Mouse (Mus musculus) A20 (cell line): ENCODE results near the gene Nmur1.

Experiments
- DNase-seq: peaks from one replicate; pipeline ENCODE4 v3.0.0-alpha.2; 2011; ENCODE audit warnings: low read depth, low spot score

The Nmur1 gene

DNA sequence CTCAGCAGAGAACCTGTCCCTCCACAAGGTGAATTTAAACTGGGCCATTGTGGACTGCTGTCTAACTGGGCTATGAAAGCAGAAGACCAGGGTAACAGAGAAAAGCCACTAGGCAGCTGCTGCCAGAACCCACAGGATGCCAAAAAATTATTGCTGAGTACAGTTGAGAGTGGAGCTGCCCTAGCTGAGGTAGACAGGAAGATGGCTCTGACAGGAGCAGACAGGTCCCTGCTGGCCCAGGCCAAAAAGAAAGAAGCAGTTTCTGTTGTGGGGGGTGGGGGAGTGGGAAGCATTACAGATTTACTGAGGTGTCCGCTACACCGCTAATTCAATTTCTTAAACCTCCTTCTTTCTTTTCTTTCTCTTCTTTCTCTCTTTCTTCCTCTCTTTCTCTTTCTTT lies 16.6 kb downstream of the Nmur1 start:
- no peak for DNase-seq

- no peak for DNase-seq
Measured at GRCm38 (mm10) chr1:86408515-86408914, 17.5 kb downstream of the Nmur1 start.

- DNase-seq, result no peak
Measured at GRCm38 (mm10) chr1:86406914-86407313, 19.1 kb downstream of the Nmur1 start.

DNA sequence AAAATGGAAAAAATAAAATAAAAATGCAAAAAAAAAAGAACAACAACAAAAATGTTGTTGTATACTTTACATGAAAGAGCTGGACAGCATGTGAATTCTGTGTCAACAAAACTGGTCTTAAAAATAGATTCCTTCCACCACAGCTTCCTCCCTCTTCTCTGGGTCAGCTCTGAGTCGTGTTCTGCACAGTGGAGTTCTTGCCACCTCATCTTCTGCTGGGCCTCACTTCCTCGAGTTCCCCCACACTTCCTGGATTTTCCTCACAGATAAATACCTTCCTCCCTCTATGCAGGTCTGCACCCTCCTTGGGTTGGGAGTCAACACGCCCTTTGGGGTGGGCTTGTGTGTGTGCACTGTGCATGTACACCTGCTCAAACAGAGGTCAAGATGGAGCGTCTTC lies 19.7 kb downstream of the Nmur1 start:
- DNase-seq, result no peak

- DNase-seq, result peak; percentile 49
Measured at GRCm38 (mm10) chr1:86404834-86405233, 21.2 kb downstream of the Nmur1 start.

DNA sequence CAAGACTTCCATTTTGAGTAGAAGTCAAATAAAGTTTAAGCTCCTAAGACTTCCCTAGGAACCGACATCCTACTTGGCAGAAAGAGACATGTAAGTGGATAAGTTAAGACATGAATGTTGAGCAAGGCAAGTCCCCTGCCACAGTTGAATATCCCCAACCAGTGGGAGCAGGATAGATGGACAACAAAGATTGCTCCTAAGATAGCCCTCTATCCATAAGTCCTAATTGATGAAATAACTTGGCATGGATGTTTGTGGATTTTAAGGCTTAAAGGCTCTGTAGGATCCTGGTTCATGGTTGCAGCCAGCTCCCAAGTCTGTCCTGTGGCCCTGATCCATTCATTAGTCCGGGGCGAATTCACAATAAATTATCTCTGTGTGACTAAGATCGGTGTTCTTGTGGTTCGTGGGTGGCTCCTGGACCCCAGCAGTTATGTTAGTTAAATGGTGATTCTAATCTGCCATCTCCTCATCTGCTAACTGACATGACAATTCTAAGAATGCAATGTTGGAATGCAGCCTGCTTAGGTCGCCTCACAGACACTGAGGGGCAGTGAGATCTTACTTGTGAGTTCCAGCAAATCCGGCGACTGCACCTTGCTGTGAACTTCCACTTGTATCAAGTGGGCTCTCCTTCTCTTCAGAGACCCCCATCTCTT lies 25.8 kb downstream of the Nmur1 start:
- no peak for DNase-seq

GRCm38 (mm10) chr1:86399322-86399721 lies 26.7 kb downstream of the Nmur1 start:
- DNase-seq, result no peak

DNA sequence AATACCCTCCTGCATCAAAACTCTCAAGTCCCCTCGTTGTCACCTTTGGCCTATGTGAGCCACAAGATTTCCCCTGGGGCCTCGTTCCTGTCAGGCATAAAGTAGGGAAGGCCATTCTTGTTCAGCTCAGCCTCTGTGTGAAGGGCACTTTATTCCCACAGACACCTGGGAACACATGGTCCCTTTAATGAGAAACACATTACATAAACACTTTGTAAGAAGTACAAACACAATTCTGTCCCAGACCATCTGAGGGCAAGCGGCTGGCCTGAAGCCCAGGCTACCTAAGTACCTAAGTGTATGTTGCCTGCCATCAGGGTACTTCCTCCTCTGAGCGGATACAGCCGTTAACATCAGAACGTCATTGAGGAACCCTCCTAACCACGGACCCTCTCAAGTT lies 27.8 kb downstream of the Nmur1 start:
- DNase-seq, result no peak

- DNase-seq, result no peak
Measured at GRCm38 (mm10) chr1:86397621-86398020, 28.4 kb downstream of the Nmur1 start.

DNA sequence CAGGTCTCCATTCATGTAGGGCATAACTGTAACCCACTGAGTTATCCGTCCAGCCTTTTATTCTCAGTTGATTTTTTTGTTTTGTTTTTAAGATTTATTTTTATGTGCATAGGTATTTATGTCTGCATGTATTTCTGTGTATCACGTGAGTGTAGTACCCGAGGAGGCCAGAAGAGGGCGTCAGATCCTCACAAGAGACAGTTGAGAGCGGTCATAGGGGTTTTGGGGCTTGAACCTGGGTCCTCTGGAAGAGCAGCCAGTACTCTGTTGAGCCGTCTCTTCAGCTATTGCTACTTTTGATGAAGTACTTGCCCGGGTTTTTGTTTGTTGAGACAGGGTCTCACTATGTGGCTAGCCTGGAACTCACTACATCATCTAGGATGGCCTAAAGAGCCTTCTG lies 30.1 kb downstream of the Nmur1 start:
- DNase-seq, result peak; percentile 41

GRCm38 (mm10) chr1:86394246-86394645 lies 31.8 kb downstream of the Nmur1 start:
- peak; percentile 73 for DNase-seq

DNA sequence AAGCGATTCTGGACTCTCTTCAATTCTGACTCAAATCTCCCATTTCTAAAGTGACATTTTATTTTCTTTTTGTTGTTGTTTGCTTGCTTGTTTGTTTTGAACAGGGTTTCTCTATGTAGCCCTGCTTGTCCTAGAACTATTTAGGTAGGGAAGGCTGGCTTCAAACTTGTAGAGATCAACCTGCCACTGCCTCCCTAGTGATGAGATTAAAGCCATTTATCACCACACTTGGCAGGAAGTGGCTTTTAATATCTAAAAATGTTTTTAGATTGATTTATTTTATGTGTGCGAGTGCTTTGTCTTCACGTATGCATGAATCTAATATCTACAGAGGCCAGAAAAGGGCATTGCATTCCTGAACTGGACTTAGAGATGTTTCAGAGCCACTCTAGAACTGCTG lies 32.8 kb downstream of the Nmur1 start:
- DNase-seq, result no peak

DNA sequence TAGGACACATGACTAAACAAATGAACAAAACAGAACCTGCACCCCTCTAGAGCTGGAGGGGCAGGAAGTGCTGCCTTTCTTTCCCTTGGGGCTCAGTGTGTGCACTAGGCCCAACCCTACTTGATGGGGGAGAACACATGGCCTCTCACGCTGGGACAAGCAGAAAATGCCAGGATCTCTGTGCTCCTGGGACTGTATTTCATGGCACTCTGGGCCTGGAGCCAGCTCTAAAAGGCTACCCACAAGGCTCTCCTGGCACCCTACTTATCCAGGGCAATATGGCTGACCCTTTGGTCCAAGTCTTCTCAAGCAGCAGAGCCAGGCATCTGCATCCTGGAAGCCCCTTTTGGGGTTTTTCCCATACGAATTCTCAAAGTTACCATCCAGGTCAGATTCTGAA lies 34.6 kb downstream of the Nmur1 start:
- DNase-seq, result no peak

DNA sequence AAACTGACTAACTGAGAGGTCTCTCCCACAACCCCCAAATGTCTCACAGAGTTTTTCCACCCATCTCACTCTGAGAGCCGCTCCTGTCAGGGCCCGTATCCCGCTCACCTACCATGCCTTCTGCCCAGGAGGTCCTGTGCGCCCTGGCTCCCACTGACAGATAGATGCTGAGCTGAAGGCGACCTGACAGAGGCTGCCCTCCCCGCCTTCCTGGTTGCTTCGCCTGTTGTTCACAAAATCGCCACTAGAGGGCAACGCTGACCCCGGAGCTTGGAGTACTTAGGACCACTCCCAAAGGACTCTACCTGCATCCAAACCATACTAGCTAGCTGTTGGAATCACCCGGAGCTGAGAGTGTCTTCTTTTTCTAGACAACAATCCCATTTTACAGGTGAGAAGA lies 36.8 kb downstream of the Nmur1 start:
- DNase-seq, result peak; percentile 80

DNA sequence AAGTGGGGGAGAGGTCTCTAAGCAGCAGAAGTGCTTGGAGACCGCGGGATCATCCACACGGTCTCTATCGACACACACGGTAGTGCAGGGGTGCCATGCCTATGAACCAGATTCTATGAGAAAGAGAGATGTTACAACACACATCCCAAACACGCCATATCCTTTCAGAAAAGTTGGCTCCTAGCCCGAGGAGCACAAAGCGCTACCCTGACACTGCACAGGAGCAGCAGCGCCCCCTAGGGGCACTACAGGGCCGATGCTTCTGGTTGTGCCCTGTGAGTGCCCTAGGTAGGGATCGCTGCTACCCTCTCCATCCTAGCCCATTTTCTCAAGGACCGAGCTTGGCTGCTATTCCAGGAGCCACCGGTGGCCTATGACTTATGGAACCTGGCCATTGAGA lies 45.0 kb downstream of the Nmur1 start:
- peak; percentile 78 for DNase-seq

GRCm38 (mm10) chr1:86379161-86379569 lies 46.9 kb downstream of the Nmur1 start:
- DNase-seq, result no peak

GRCm38 (mm10) chr1:86378662-86379061 lies 47.4 kb downstream of the Nmur1 start:
- no peak for DNase-seq

GRCm38 (mm10) chr1:86376354-86376753 lies 49.7 kb downstream of the Nmur1 start:
- no peak for DNase-seq

DNA sequence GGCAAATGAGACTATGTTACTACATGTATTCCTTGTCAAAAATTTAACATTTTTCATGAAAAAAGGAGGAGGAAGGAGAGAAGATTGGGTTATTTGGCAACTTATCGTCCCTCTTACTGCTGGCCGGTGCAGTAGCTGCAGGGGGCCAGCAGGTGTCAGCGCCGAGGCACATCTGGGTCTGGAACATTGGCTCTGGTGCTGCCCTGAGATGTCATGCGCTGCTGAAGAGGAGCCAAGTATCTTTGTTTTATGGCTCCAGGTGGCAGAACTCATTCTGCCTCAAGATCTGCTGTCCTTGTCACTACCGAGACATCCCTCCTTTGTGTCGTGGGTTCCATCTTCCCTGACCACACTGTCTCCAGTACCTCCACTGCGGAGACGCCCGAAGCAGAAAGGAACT lies 54.0 kb downstream of the Nmur1 start:
- peak; percentile 67 for DNase-seq

DNA sequence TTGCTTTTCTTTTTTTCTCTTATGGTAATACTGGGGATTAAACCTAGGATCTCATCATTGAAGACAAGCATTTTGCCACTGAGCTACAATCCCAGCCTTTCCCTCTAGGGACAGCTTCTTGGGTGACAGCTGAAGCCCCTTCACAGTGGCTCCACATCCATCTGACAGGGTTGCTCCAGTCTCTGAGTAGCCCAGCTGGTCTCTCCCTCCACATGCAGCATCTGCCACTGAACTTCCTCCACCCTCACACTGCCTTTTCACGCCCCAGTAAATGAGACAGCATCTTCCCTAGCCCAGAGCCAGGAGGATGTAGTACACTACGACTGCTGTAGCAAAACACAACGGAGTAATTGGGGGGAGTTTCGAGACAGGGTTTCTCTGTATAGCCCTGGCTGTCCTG lies 57.9 kb downstream of the Nmur1 start:
- DNase-seq, result no peak

DNA sequence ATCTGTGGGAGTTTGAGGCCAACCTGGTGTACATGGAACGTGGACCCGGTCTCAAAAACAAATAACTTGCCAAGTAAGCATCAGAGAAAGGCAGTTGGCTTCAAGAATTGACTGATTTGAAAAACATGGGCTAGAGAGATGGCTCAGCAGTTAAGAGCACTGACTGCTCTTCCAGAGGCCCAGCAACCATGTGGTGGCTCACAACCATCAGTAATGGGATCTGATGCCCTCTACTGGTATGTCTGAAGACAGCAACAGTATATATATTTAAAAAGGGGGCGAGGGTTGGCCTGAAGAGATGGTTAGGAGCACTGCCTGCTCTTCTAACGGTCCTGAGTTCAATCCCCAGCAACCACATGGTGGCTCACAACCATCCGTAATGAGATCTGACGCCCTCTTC lies 62.4 kb downstream of the Nmur1 start:
- peak; percentile 76 for DNase-seq

- no peak for DNase-seq
Measured at GRCm38 (mm10) chr1:86361852-86362615, 64.0 kb downstream of the Nmur1 start.

- DNase-seq, result peak; percentile 62
Measured at GRCm38 (mm10) chr1:86360441-86360840, 65.6 kb downstream of the Nmur1 start.
